Mouse (Mus musculus) heart, adult 2 months (tissue): ENCODE results near the gene P2ry2. TPM values are rescaled to one million over a fixed set of nuclear protein-coding genes. Genes with fewer than 3 reads are reported as not detected.

ENCODE experiments used
- DNase-seq, 2 experiments: peaks; one replicate each; pipeline ENCODE4 v3.0.0; 2021
- H3K27ac ChIP-seq: fragments of 200-600 bp; 2 replicates; pipeline ENCODE4 v1.8.1; 2022
- H3K27me3 ChIP-seq: fragments of 200-500 bp; 2 replicates; pipeline ENCODE4 v1.6.1; 2012; ENCODE audit warnings: mild to moderate bottlenecking, low read length, inconsistent platforms, mixed read lengths; ENCODE audit not compliant: control insufficient read depth, insufficient read depth
- H3K36me3 ChIP-seq: fragments of 200-500 bp; 2 replicates; pipeline ENCODE4 v1.6.1; 2012; ENCODE audit warnings: low read length, inconsistent platforms; ENCODE audit not compliant: control insufficient read depth, insufficient read depth
- H3K4me1 ChIP-seq: fragments of 200-500 bp; 2 replicates; pipeline ENCODE4 v1.6.1; 2011; ENCODE audit warnings: low read length; ENCODE audit not compliant: control insufficient read depth, insufficient read depth
- H3K4me3 ChIP-seq: fragments of 200-600 bp; 2 replicates; pipeline ENCODE4 v1.8.1; 2022
- H3K79me2 ChIP-seq: fragments of 200-500 bp; replicated peaks from 2 replicates; pipeline ENCODE4 v1.6.1; 2012; ENCODE audit warnings: mild to moderate bottlenecking, inconsistent platforms, low read length, moderate library complexity, mixed read lengths; ENCODE audit not compliant: control insufficient read depth, insufficient read depth
- H3K9ac ChIP-seq: fragments of 200-500 bp; 2 replicates; pipeline ENCODE4 v1.6.1; 2012; ENCODE audit warnings: low read depth, mild to moderate bottlenecking, control low read depth, inconsistent platforms, low read length, mixed read lengths
- CTCF ChIP-seq: fragments of 200-600 bp; IDR thresholded peaks from 2 replicates; pipeline ENCODE4 v1.8.1; 2022; ENCODE audit warnings: antibody characterized with exemption, mild to moderate bottlenecking, moderate library complexity
- EP300 ChIP-seq: fragments of 200-500 bp; IDR thresholded peaks from 2 replicates; pipeline ENCODE4 v1.6.1; 2011; ENCODE audit warnings: low read depth, low read length, control low read depth; ENCODE audit not compliant: insufficient read depth
- POLR2A ChIP-seq: fragments of 200-500 bp; IDR thresholded peaks from 2 replicates; pipeline ENCODE4 v1.6.1; 2011; ENCODE audit warnings: mild to moderate bottlenecking, low read depth, low read length, control low read depth; ENCODE audit not compliant: insufficient read depth
- WGBS: fragments of 180-500 bp; shearing (Covaris S2); methylation state at CpG from one replicate; pipeline ENCODE4 v1.1.7; 2018; 5-methylcytosine and 5-hydroxymethylcytosine counted together
- intact Hi-C: fragments of 180-260 bp; cut with DNase I; formaldehyde crosslinking; loops from one replicate; pipeline ENCODE4 v1.15.1; 2025
- polyA plus RNA-seq: library from polyadenylated mRNA; depleted of rRNA; stranded (reverse); fragments of >200 nt; gene quantifications from 2 replicates; pipeline ENCODE4 v1.2.3, GENCODE M21; 2012
- total RNA-seq, 2 experiments: library from RNA; stranded (reverse); gene quantifications; 2 replicates each; pipeline ENCODE4 v1.2.3; 2021

Gene P2ry2
- total and polyA plus RNA-seq, 3 experiments: 22.3 to 40.4 (median 32.6) TPM

- no peak overlapping the region for H3K4me3 ChIP-seq
- H3K9ac ChIP-seq: no peak overlapping the region
- H3K27ac ChIP-seq: no peak overlapping the region
- WGBS: 91% methylated on average over 31 of the region's 31 CpGs
- no peak for TF ChIP-seq POLR2A
- TF ChIP-seq EP300: no peak
- no peak for TF ChIP-seq CTCF
- DNase-seq: peak; percentile 2 to 20
- H3K4me1 ChIP-seq: peaks cover 37% of the 10 kb centered on the region
- H3K27me3 ChIP-seq: no peaks in the 10 kb centered on the region
- peaks cover 7% of the 10 kb centered on the region; the same call in 1 of the 2 replicates for H3K36me3 ChIP-seq
- H3K79me2 ChIP-seq: no peaks in the 10 kb centered on the region
- intact Hi-C loops: no loop called here
Observed at GRCm38 (mm10) chr7:100997951-100998577, 14.6 kb downstream of the P2ry2 start.

DNA sequence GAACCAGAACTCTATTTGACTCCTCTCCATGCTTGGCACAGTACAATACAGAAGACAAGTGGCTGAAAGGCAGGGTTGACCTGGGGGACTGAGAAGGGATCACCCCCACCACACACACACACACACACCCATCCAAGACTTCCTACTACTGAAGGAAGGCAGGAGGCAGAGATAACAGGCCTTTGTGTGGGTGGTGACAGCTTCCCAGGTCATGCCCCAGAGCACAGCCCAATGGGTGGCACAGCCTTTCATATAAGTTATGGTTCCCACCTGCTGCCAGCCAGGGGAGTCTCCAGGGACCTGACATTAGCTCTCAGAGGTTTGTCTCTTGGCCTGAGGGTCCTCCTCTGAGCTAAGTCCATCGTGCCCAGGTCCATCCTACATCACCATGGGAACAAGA, 15.5 kb downstream of the P2ry2 start:
- peaks cover 15% of the 10 kb centered on the region; the same call in 1 of the 2 replicates for H3K36me3 ChIP-seq
- intact Hi-C loops: no loop called here
- TF ChIP-seq CTCF: no peak
- no peak for TF ChIP-seq EP300
- no peak for TF ChIP-seq POLR2A
- no peak overlapping the region for H3K27ac ChIP-seq
- H3K27me3 ChIP-seq: no peaks in the 10 kb centered on the region
- H3K79me2 ChIP-seq: no peaks in the 10 kb centered on the region
- peaks cover 34% of the 10 kb centered on the region for H3K4me1 ChIP-seq
- peak in 1 of 2 experiments; percentile 4 for DNase-seq
- H3K9ac ChIP-seq: no peak overlapping the region
- WGBS: 73% methylated on average over 1 of the region's 1 CpGs
- H3K4me3 ChIP-seq: no peak overlapping the region

- Histone ChIP-seq H3K9ac (no peak overlapping the region), H3K4me3 (no peak overlapping the region), H3K36me3 (peaks cover 10% of the 10 kb centered on the region; the same call in 1 of the 2 replicates), H3K79me2 (no peaks in the 10 kb centered on the region), H3K27ac (peak overlapping the region; percentile 91), H3K27me3 (no peaks in the 10 kb centered on the region), H3K4me1 (peaks cover 35% of the 10 kb centered on the region)
- intact Hi-C loops: no loop called here
- 88% methylated on average over 3 of the region's 3 CpGs for WGBS
- TF ChIP-seq EP300 (no peak), CTCF (no peak), POLR2A (no peak)
- DNase-seq: peak in 1 of 2 experiments; percentile 1
Observed at GRCm38 (mm10) chr7:100995951-100996350, 16.7 kb downstream of the P2ry2 start.

DNA sequence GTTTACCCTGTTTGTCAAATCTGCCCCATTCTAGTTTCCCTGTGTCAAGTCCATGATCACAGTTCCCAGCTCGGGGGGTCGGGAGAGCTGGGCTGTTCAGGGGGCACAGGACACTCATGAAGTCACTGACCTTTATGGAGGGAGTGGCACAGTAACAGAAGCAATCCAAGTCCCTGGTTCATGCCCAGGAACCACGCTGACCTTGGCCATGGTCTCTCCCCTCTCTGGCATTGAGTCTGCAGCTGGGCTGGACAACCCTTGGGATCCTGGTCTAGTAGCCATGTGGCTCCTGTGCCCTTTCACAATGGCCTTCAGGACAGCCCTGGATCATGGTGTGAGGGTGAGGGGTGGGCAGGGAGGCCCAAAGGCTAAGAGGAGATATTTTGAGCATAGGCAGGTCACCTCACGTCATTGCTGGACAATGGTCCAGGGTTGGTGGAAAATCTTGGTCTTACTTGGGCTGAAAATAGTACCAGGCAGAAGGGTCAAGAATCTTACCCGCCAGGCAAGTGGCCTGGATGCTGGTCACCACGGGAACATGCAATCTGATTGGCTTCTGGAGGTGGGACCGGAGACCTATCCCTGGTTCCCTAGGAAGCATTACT, 17.3 kb downstream of the P2ry2 start:
- Histone ChIP-seq H3K9ac (no peak overlapping the region), H3K4me1 (peaks cover 38% of the 10 kb centered on the region), H3K36me3 (peaks cover 10% of the 10 kb centered on the region; the same call in 1 of the 2 replicates), H3K79me2 (no peaks in the 10 kb centered on the region), H3K27me3 (no peaks in the 10 kb centered on the region), H3K4me3 (no peak overlapping the region), H3K27ac (peak overlapping the region; percentile 91)
- 56% methylated on average over 7 of the region's 7 CpGs for WGBS
- intact Hi-C loops: no loop called here
- DNase-seq: peak; percentile 48 to 57
- TF ChIP-seq EP300 (peak; percentile 82), CTCF (no peak), POLR2A (peak; percentile 29; the same call in 1 of the 2 replicates)

- WGBS: 15% methylated on average over 4 of the region's 4 CpGs
- Histone ChIP-seq H3K27ac (peak overlapping the region; percentile 91), H3K27me3 (no peaks in the 10 kb centered on the region), H3K79me2 (no peaks in the 10 kb centered on the region), H3K4me1 (peaks cover 42% of the 10 kb centered on the region), H3K36me3 (peaks cover 10% of the 10 kb centered on the region; the same call in 1 of the 2 replicates), H3K4me3 (no peak overlapping the region), H3K9ac (no peak overlapping the region)
- peak; percentile 76 to 86 for DNase-seq
- no peak for TF ChIP-seq CTCF
- TF ChIP-seq POLR2A: peak; percentile 34; the same call in 1 of the 2 replicates
- peak; percentile 96 for TF ChIP-seq EP300
- intact Hi-C loops: no loop called here
Observed at GRCm38 (mm10) chr7:100993166-100993565, 19.5 kb downstream of the P2ry2 start.

DNA sequence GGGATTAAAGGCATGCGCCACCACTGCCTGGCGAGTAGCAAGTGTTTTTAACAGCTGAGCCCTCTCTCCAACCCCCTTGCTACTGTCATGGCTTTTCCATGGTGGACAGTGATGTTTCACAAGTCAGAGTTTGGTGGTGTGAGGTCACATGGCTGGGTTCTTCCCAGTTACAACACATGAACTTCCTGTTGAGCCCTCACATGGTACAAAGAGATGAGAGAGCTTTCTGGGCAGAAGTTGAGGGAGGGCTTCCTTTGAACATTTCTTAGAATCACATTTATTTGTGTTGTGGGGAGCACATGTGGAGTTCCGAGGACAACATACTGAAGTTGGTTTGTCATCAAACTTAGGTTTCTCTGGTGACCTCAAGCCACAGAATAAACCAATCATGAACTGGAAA, 20.7 kb downstream of the P2ry2 start:
- peak overlapping the region; percentile 91 for H3K27ac ChIP-seq

More for the DNA sequence above, 20.7 kb downstream of the P2ry2 start:
- Histone ChIP-seq H3K79me2 (no peaks in the 10 kb centered on the region), H3K36me3 (peaks cover 10% of the 10 kb centered on the region; the same call in 1 of the 2 replicates), H3K4me3 (no peak overlapping the region), H3K9ac (no peak overlapping the region), H3K4me1 (peaks cover 44% of the 10 kb centered on the region), H3K27me3 (no peaks in the 10 kb centered on the region)
- no peak for TF ChIP-seq POLR2A
- 89% methylated on average over 3 of the region's 3 CpGs for WGBS
- intact Hi-C loops: loop anchor here (1.0 kb wide), 1 partner anchor 20 kb away; the partner anchor contains the start of gene P2ry2
- DNase-seq: no peak
